Mouse (Mus musculus): ENCODE data around the gene Txnl4b. TPM values are rescaled to one million over a fixed set of nuclear protein-coding genes. Genes with fewer than 3 reads are reported as not detected.

Txnl4b gene
- polyA plus RNA-seq, 1 experiment from 2014 or later, result 28.3 TPM

- 24% methylated on average over 5 of the region's 5 CpGs for WGBS
- Histone ChIP-seq H3K4me3 (ENCODE audit: low read depth, low read length) (peak overlapping the region; percentile 46), H3K27me3 (ENCODE audit: control insufficient read depth, insufficient read depth, low read length) (no peaks in the 10 kb centered on the region), H3K36me3 (ENCODE audit: control insufficient read depth, insufficient read depth, low read length) (no peaks in the 10 kb centered on the region), H3K9ac (ENCODE audit: low read length) (peak overlapping the region; percentile 76), H3K27ac (replicated peaks; ENCODE audit: low read depth, low read length) (peak overlapping the region; percentile 68; the same call in 1 of the 2 replicates), H3K9me3 (ENCODE audit: control insufficient read depth, low read length) (no peaks in the 10 kb centered on the region), H3K4me1 (ENCODE audit: control insufficient read depth, insufficient read depth, low read length) (peaks cover 5% of the 10 kb centered on the region), H3K4me2 (ENCODE audit: low read depth, severe bottlenecking) (peak overlapping the region; percentile 73; the same call in 1 of the 2 replicates)
- no peak for ATAC-seq (ENCODE audit: insufficient number of reproducible peaks, low FRiP score, low TSS enrichment, low read depth)
- no peak for DNase-seq (ENCODE audit: low spot score)
Observed at GRCm38 (mm10) chr8:109609153-109609502, 43.4 kb downstream of the Txnl4b start.

- Histone ChIP-seq H3K9me3 (ENCODE audit: control insufficient read depth, low read length) (no peaks in the 10 kb centered on the region), H3K9ac (ENCODE audit: low read length) (no peak within 1 kb of the TSS), H3K36me3 (ENCODE audit: control insufficient read depth, insufficient read depth, low read length) (no peaks in the 10 kb centered on the region), H3K27me3 (ENCODE audit: control insufficient read depth, insufficient read depth, low read length) (no peaks in the 10 kb centered on the region), H3K4me3 (ENCODE audit: low read depth, low read length) (no peak within 1 kb of the TSS), H3K27ac (replicated peaks; ENCODE audit: low read depth, low read length) (no peak within 1 kb of the TSS), H3K4me2 (ENCODE audit: low read depth, severe bottlenecking) (no peak within 1 kb of the TSS), H3K4me1 (ENCODE audit: control insufficient read depth, insufficient read depth, low read length) (no peaks in the 10 kb centered on the region)
- no peak for DNase-seq (ENCODE audit: low spot score)
- no peak for ATAC-seq (ENCODE audit: insufficient number of reproducible peaks, low FRiP score, low TSS enrichment, low read depth)
- WGBS, result 65% methylated on average over 27 of the region's 27 CpGs
Observed at GRCm38 (mm10) chr8:109614243-109615210, 48.8 kb downstream of the Txnl4b start, which contains the start of gene Pkd1l3. Pkd1l3 (plus strand) TSS chr8:109614517.

DNA sequence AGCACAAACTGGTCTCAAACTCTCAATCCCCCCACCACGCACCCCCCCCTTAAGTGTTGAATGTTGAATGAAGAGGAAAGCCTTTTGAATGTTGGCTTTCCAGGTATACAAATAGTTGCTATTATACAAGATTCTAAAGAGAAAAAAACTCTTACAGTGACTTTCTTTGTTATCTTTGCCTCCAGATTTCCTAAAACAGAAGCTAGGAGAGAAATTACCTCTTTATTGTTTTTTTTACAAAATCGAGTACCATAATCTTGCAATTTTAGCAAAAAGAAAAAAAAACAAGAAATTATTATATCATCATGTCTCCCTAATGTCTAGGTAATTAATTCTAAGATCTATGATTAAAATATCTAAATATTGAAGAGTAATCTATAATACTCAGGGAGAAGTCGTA, 49.9 kb downstream of the Txnl4b start:
- Histone ChIP-seq H3K9me3 (ENCODE audit: control insufficient read depth, low read length) (no peaks in the 10 kb centered on the region), H3K36me3 (ENCODE audit: control insufficient read depth, insufficient read depth, low read length) (no peaks in the 10 kb centered on the region), H3K27ac (replicated peaks; ENCODE audit: low read depth, low read length) (no peak overlapping the region), H3K4me2 (ENCODE audit: low read depth, severe bottlenecking) (no peak overlapping the region), H3K4me1 (ENCODE audit: control insufficient read depth, insufficient read depth, low read length) (no peaks in the 10 kb centered on the region), H3K9ac (ENCODE audit: low read length) (no peak overlapping the region), H3K4me3 (ENCODE audit: low read depth, low read length) (no peak overlapping the region), H3K27me3 (ENCODE audit: control insufficient read depth, insufficient read depth, low read length) (no peaks in the 10 kb centered on the region)
- 93% methylated on average over 3 of the region's 3 CpGs for WGBS
- ATAC-seq (ENCODE audit: insufficient number of reproducible peaks, low FRiP score, low TSS enrichment, low read depth), result no peak
- DNase-seq (ENCODE audit: low spot score), result no peak

Other genes starting within 250 kb of the Txnl4b start
- gene Pmfbp1, start 71.9 kb upstream of the Txnl4b start, polyA plus RNA-seq (2014; fragmentation: Nextera tagmentation; extraction: Ambion mirVana), result 0.12 and 0.16 TPM in 2 replicates
- gene Dhx38, start within 50 bp of the Txnl4b start, polyA plus RNA-seq (2014; fragmentation: Nextera tagmentation; extraction: Ambion mirVana), result 28.7 and 29.3 TPM in 2 replicates
- gene Hp, start 13.3 kb downstream of the Txnl4b start, polyA plus RNA-seq (2014; fragmentation: Nextera tagmentation; extraction: Ambion mirVana), result 0.74 and 1.1 TPM in 2 replicates
- 48.2 and 49.4 TPM in 2 replicates for gene Dhodh, start 42.8 kb downstream of the Txnl4b start, polyA plus RNA-seq (2014; fragmentation: Nextera tagmentation; extraction: Ambion mirVana)
- 0.27 and 0.37 TPM in 2 replicates for gene Pkd1l3, start 48.6 kb downstream of the Txnl4b start, polyA plus RNA-seq (2014; fragmentation: Nextera tagmentation; extraction: Ambion mirVana)
- gene Ist1, start 127.4 kb downstream of the Txnl4b start, polyA plus RNA-seq (2014; fragmentation: Nextera tagmentation; extraction: Ambion mirVana), result 171 and 174 TPM in 2 replicates
- gene Zfp821, start 139.7 kb downstream of the Txnl4b start, polyA plus RNA-seq (2014; fragmentation: Nextera tagmentation; extraction: Ambion mirVana), result 44.4 and 45.3 TPM in 2 replicates
- gene Atxn1l, start 171.8 kb downstream of the Txnl4b start, polyA plus RNA-seq (2014; fragmentation: Nextera tagmentation; extraction: Ambion mirVana), result 6.4 and 7.8 TPM in 2 replicates
- gene Ap1g1, start 212.7 kb downstream of the Txnl4b start, polyA plus RNA-seq (2014; fragmentation: Nextera tagmentation; extraction: Ambion mirVana), result 34.9 and 47.2 TPM in 2 replicates